Mouse (Mus musculus): ENCODE measurements around the gene Araf.

- TF ChIP-seq CTCF (IDR thresholded peaks at IDR 0.05; ENCODE audit: low read depth, low read length) (no peak), GATA1 (IDR thresholded peaks at IDR 0.05; ENCODE audit: borderline replicate concordance, low read length) (no peak), POLR2AphosphoS5 (IDR thresholded peaks at IDR 0.05; ENCODE audit: insufficient replicate concordance, low read depth, low read length) (no peak)
Observed at GRCm38 (mm10) chrX:20828934-20829333, 31.3 kb downstream of the Araf start.

Measured in G1E (cell line).